Mouse (Mus musculus): ENCODE data around the gene Armc12. TPM values are rescaled to one million over a fixed set of nuclear protein-coding genes. Genes with fewer than 3 reads are reported as not detected.

The Armc12 gene
- total RNA-seq, 2 experiments from 2014 or later = not detected

DNA sequence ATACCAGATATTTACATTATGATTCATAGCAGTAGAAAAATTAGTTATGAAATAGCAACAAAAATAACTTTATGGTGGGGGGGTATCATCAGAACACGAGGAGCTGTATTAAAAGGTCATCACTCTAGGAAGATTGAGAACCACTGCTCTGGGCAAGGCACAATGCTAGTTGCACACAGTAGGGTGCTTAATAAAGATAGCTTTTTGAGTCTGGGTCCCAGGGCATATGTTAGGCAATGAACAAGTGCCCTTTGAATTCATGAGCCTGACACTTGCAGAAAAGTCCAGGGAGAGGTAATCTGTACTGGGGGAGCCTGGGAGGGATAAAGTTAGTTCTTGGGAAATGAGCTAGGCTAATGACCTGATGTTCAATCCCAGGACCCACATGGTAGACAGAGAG, 17.3 kb upstream of the Armc12 start:
- no peak for DNase-seq

DNA sequence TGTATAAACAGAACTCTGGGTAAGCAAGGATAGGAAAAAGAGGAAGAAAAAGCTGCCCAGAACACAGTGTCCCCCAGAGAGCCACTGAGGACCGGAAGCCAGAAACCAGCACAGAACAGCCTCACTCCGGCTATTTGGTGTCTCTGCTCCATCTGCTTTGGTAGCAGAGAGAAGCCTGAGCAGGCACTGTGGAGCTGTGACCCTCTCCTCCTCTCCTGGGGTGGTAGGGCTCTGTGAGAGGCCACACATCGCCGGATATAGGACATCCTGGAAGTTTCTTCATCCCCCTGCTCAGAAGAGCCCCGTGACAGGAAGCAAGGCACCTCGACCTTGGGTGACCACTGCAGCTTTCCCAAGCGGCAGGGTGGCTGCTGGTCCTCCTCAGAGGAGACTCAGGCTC, 16.8 kb upstream of the Armc12 start:
- DNase-seq = peak; percentile 72

DNA sequence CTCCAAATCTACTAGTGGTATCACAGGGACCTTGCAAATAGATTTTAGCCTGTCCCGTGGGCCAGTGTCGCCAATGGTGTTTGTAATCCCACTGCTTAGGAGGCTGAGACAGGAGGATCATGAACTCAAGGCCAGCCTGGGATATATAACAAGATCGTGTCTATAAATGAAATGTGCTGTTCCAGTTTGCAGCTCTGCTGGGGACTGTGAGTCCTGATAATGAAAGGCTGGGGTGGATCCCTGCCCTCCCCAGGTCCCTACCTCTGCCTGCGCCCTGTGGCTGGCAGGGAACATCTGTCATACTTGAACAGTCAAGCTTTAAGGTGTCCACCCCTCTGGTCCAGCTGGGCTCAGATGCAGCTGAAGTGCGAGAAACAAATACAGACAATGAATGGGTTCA, 16.1 kb upstream of the Armc12 start:
- DNase-seq = no peak

DNA sequence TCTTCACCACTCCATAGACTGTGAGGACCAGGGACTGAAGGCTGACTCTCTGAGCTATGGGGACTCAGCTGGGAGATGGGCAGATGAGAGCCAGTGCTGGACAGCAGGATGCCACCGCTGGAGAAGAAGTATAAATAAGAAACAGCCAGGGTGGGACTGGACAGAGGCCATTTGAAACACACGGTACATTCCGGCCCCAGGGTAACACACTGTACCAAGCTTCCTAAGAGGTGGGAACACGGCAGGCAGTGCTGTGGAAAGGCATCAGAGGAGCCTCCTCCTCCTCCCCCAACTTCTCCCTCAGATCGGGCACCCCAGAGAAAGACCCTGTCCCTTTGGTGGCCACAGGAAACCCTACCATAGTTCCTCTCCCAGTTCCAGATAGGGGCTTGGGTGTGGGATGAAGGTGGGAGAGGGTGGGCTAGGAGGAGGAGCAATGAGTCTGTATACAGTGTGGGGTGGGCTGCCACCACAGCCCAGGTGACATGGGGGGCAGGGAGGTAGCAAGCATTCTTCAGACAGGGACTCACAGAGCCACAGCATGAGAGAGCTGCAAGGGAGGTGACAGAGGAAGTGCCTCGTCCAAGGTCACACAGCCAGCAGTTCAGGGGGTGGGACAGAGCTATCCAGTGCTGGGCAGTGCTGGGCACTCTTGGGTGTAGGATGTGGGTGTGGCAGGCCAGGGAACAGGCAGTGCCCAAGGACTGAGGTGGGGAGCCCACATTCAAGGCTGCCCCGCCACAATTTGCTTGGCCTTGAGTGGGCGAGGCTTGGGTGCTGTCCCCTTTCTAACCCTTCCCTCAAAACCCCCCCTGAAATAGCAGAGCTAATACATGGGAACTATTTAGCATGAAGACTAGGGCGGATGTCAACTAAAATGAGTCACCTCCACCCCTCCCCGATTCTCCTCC, 14.9 kb upstream of the Armc12 start:
- DNase-seq = peak; percentile 88

DNA sequence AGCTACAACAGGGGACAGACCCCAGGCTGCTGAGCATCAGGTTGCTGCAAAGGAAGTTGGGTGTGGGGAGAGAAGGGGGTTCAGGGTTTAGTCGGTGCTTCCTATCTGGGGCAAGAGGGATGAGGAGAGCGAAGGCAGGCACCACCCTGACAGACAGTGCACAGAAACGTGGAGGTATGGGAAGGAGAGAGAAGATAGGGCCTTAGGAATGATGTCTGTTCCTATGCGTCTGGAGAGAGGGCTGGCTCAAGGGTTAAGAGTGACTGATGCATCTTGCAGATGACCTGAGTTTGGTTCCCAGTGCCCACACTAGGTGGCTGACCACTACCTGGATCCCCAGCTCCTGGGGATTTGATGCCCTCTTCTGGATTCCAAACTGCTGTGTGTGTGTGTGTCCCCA, 13.7 kb upstream of the Armc12 start:
- no peak for DNase-seq

DNA sequence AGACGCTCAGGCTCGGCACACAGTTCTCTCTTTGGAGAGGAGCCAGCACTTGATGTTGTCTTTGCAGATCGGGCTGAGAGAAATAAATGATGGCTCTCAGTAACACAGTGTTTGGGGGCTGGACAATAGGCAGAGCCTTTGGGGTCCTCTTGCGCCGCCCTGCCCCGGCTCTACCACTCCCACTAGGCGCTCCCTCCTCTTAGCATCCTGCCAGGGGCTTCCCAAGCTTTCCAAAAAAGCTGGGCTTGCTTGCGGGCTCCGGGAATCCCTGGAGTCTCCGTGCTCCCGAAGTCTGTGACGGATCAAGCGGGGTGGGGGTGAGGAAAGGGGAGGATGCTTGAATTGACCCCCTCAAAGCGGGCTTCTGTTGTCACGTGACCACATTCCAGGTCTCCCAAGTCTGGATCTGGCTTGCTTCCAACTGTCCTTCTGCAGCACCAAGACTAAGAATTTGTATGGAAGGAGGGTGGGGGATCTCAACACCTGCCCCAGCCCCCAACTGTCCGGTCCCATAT, 13.1 kb upstream of the Armc12 start, which contains the start of gene Fkbp5:
Gene Fkbp5 (minus strand): TSS at position 87 of the 515 bp plus-strand sequence.
- peak; percentile 94 for DNase-seq

DNA sequence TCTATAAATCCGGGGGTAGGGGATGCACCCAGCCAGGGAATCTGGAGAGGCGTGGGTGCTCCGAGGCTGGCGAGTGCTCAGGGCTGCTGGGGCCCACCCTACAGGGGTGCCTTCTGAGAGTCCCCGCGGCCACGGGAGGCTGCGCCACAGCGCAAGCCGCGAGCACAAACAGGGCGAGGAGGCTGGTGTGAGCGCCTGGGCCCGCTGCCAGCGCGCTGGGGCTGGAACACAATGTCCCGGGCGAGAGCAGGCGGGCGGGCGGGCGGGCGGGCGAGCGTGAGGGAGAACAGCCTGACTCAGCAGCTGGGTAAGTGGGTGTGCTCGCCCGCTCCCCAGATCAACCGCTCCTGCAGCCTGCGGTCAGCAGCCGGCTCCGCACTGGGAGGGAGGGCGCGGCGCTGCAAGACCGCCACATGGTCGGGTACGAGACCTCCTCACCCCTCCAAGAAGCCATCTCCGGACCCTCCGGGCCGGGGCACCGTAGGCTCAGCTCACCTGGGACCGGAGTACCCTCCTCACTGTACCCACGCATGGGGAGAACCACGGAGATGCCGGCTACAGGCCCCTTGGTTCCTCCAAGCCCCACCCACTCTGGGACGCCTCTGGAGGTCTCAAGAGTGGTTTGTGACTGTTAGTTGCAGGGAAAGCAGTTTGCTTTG, 12.5 kb upstream of the Armc12 start:
- DNase-seq = peak; percentile 98

DNA sequence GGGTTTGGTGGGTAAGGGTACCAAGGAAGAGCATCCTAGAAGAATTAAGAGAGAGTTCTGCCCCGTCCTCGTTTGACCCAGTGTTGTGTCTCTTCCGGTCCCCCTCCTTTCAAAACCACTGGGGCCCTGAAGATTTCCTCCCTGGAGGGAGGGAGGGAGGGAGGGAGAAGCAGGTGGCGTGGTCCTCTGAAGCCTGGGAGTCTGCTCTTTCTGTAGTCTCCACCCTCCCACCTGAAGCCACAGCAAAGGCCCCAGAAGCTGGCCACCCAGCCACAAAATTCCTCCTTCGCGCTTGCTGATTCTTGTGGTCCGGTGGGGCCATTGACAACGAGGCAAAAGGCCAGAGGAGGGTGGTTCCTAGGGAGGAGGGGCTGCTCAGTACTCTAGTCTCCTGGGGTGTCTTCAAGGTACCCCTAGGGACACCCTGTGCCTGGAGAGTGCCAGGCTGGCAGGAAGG, 12.0 kb upstream of the Armc12 start:
- DNase-seq = peak; percentile 84

DNA sequence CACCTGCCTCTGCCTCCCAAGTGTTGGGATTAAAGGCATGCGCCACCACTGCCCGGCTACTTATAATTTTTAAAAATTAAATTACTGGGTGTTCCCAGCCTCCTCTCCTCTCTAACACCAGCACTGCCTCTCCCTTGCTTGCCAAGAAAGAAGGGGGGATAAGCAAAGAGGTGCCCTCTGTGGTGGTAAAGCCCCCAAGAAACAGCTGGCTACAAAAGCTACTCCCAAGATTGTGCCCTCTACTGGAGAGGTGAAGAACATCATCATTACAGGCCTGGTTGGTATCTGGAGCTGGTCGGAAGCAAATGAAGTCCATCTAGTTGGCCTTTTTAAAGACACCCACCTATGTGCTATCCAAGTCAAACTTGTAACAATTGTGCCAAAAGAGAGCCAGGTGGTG, 10.8 kb upstream of the Armc12 start:
- DNase-seq = no peak

DNA sequence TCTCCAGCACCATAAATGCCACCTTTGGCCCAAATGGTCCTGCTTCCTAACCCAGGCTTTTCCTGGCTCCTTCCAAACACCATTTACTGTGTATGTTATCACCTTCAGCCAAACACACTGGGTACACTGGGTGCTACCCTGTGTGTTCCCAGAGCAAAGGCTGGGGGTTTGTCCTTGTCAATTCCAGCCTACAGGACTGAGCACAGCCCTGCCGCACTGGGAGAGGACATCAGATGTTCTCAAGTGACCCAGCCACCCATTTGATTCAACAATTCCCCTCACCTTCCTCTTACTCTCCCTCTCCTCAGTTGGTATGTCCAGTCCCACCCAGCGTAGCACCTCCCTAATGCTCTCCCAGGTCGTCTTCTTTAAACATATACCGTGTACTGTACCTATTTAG, 10.0 kb upstream of the Armc12 start:
- no peak for DNase-seq

DNA sequence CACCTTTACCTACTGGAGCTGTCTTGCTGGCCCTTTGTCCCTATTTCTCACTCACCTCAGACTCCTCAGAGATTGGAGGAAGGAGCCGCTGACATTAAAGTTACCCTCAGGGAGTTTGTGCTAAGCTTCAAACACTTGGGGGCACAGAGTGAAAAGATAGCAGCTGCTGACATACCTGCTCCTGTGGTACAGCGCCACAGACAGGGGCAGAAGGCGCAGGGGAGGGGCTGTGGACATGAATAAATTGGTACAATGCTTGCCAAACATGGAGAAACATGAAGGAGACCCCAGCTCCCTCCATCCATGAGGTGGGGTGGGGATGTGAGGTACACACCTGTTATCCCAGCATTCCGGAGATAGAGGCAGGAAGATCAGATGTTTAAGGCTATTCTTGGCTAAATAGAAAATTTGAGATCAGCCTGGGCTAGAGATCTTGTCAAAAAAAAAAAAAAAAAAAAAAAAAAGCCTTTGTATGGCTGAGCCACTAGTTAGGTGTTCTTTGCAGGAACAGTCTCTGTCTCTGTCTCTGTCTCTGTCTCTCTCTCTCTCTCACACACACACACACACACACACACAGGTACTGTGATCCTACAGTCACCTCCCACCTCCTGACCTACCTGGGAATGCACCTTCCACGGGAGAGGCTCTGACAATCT, 9.4 kb upstream of the Armc12 start:
- no peak for DNase-seq

DNA sequence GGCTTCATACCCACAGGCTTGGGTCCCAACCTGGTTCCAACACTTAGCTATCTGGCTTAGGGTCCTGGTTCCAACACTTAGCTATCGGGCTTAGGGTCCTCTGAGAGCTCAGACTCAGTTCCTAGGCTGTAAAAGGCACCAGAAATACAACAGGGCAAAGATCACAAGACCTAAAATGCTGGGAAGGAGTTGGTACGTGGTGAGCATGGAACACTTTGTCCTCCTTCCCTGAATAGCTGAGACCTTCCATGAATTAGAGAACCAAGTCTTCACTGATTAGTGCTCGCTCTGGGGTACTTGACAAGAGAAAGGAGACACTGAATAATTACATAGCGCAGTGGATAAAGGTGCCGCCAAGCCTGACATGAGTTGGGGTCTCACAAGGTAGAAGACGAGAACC, 8.7 kb upstream of the Armc12 start:
- DNase-seq = no peak

DNA sequence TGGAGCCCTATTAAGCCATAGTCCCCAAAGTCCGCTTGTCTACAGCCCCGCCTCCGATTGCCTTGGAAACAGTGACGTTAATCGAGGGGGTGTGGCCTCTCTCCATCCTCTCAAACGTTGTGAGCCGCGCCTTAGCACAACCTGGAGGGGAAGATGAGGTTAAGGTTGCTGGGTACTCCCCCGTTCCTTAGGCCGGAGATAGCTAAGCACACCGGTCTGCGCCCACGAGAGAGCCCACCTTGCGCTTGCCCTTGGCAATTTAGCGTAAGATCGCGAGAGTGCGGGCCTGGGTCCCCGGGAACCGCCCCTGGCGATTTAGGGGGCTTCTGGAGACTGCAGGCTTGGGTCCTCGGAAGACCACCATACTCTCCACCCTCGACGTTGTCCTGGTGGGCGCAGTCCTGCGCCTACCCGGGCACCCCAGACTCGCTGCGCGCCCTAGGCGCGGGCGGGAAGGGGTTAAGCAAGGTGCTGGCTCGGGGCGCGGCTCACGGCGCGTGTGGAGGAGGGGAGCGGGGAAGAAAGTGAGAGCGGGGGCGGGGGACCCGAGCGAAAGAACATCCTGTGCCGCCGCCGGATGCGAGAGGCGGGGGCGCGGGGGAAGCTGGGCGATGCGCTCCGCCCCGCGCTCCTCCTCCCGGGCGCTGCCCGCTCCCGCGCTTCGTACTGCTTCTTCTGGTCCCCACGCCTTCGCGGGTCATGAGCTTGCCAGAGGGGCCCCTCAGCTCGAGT, 7.8 kb upstream of the Armc12 start:
- DNase-seq = peak; percentile 96

DNA sequence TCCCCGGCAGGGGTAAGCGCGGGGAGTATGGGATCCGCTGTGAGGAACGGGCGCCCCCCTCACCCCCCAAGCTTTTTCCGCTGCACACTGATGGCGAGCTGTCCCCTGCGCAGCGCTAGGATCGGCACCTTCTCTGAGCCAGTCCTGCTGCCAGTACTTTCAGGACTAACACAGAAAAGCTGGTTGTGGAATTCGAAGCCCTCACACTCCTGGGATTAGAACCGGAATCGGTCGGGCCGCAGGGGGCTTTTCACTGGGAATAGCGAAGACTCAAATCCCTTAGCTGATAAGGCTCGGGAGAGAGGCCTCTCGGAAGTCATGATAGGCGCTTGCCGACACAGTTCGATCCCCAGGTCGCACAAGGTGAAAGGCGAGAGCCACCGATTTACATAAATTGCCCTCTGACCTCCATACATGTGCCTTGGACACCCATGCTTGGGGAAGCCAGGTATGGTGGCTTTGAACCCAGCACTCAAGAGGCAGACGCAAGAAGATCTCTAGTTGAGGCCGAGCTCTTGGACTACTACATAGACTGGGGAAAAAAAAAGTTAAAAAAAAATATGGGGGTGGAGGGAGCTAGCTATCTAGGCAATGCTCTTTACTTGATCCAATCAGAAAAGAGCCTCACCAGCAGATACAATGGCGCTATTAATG, 7.1 kb upstream of the Armc12 start:
- no peak for DNase-seq

DNA sequence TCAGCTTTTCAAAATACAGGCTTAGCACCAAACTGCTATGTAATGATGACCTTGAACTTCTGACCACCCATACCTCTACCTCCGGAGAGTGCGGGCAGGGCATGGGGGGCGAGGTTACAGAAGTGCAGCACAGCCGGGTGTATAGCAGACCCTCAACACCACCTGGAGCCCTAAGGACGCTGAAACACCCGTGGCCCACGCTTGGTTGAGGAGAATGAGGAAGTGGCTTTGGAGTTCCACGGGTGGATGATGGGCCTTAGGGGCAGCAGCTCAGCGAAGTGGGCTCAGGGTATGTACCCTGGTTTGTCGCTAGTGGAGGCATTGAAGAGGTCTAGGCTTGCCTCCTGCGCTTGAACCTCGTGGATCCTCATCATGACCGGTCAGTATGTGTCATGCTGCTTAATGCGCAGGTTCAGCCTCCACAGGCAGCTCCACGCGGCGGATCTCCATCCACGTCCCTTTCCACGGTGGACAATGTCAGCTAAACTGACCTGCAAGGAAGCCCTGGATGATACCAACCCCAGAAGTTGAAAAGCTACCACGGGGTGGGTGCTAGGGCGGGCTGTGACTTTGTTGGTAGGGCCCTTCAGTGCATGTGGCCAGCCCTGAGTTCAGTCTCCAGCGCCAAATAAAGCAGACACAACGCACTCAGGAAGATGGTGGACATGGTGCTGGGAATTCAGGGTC, 6.5 kb upstream of the Armc12 start:
- DNase-seq = peak; percentile 38

DNA sequence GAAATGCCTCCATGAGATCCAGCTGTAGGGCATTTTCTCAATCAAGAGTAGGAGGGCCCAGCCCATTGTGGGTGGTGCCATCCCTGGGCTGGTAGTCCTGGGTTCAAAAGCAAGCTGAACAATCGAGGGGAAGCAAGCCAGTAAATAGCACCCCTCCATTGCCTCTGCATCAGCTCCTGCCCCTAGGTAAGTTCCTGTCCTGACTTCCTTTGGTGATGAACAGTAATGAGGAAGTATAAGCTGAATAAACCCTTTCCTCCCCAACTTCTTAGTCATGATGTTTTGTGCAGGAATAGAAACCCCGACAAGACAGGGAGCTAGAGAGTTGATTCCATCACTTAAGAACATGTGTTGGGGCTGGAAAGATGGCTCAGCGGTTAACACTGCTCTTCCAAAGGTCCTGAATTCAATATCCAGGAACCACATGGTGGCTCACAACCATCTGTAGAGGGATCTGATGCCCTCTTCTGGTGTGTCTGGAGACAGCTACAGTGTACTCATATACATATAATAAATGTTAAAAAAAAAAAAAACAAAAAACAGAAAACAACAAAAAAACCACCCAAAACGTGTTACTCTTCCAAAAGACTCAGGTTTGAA, 5.7 kb upstream of the Armc12 start:
- DNase-seq = peak; percentile 26

DNA sequence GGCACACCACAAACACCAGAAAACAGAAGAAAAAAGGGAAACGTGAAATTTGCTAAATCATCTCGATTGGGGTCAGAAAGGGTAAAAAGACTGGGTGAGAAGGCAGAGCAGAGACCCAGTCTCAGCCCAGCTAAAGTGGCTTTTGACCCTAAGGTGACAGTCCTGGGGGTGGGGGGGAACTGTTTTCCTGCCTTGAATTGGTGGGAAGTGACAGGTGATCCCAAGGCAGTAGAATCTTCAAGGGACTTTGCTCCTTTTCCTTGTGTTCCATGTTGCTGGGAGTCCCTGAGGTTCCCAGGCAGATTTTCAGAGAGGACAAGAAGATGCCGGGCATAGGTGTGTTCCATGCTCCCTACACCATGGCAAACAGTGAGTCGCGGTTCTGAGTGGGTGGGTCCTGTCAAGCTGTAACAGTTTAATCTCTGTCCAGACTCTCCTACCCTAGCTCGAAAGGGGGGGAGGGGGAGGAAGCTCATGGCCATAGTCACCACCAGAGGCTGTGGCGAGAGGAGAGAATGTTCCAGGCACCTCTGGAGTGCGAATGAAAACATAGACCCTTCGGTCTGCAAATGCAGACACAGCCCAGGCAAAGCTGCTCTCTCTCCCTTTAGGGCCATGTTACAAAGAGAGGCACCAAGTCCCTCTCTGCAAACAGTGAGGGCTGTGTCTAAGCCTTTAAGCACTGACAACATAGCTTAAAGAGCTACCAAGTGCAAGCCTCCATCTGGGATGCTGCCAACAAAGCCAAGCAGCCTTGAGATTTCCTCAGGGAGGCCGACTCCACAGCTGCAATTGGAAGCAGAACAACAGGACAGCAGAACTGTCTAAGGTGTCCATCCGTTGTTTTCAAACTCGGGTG, 3.2 kb upstream of the Armc12 start:
- peak; percentile 27 for DNase-seq

DNA sequence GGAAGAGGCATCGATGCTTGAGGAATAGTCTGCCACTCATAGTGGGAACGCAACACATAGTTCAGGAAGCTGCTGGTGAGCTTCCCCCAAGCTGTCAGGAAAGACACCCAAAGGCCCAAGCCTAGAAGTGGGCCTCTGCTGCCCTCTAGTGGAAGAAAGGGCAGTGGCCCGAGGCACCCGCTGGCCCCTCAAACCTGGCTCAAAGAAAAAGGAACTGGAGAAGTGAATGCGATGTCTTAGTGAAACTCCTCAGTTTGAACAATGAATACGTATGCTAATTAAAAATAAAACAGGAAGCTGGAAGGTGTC, 2.6 kb upstream of the Armc12 start:
- DNase-seq = peak; percentile 83

DNA sequence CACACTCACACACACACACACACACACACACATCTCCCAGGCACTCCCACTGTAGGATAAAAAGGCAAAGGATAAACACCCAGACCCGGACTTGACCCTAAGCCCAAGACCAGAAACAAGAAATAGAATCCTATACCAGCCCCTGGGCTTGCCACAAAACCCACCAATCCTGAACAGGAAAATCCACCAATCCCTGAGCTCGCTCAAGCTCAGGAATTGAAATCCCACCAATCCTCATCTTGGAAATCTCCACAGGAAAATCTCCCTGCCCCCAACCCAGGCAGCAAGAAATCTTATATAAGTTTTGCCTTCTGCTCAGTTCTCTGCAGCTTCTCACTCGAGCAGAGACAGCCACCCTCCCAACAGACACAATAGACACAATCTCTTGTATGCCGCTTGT, 1.5 kb upstream of the Armc12 start:
- DNase-seq = no peak

DNA sequence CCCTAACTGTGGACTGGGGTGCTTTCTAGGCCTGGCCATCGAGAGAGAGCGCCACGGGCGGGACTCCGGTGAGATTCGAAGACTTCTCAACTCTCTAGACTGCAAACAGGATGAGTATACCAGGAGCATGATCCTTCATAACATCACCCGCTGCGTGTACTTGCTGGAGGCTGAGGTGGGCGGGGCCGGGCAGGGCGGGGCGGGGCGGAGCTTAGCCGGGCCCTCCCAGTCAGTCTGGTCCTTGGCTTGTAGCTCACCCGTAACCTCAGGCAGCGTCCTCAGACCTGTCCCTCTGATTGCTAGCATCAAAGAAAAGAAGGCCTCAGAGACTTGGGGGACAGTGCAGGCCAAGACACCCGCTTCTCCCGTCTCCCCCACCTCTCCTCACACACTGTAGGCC, 1.3 kb downstream of the Armc12 start:
- DNase-seq = no peak

All from gastrocnemius, postnatal 25 days (tissue).